Mouse (Mus musculus) liver, embryonic 18 days (tissue): ENCODE results near the gene Mrgprx1. TPM values are rescaled to one million over a fixed set of nuclear protein-coding genes. Genes with fewer than 3 reads are reported as not detected.

Source experiments
- polyA plus RNA-seq: library from polyadenylated mRNA; depleted of rRNA; stranded (reverse); fragments of >200 nt; gene quantifications from 2 replicates; pipeline ENCODE4 v1.2.3, GENCODE M21; 2012; rRNA removed

Mrgprx1 gene
- polyA plus RNA-seq, result not detected in 2 replicates

GRCm38 (mm10) chr7:48027497-48027896 lies at the start of gene Mrgprx1:
TSS of gene Mrgprx1 (minus strand) at chr7:48027597.

GRCm38 (mm10) chr7:47981995-47982394 lies 45.4 kb downstream of the Mrgprx1 start, which contains the start of gene Mrgpra4:
TSS of gene Mrgpra4 (minus strand) at chr7:47982095.

Other genes starting within 250 kb of the Mrgprx1 start
- gene Mrgpra4, start 45.5 kb downstream of the Mrgprx1 start, polyA plus RNA-seq, result not detected in 2 replicates
- not detected in 2 replicates for gene Mrgprb5, start 141.4 kb upstream of the Mrgprx1 start, polyA plus RNA-seq
- gene Mrgprb4, start 171.7 kb upstream of the Mrgprx1 start, polyA plus RNA-seq, result not detected in 2 replicates